Mouse (Mus musculus) midbrain, embryonic 11.5 days (tissue): Measurements from ENCODE around the gene Capn8. TPM values are rescaled to one million over a fixed set of nuclear protein-coding genes. Genes with fewer than 3 reads are reported as not detected.

ENCODE experiments used
- ATAC-seq: fragments of 200-750 bp; cut with Nextera tagmentation; 2 replicates; pipeline ENCODE4 v1.8.0; 2017; ENCODE audit warnings: moderate TSS enrichment, moderate library complexity; ENCODE audit not compliant: low FRiP score
- DNase-seq: peaks from one replicate; pipeline ENCODE4 v3.0.0; 2015; ENCODE audit warnings: low spot score; ENCODE audit errors: missing footprints
- H3K27ac ChIP-seq: fragments of 300-500 bp; sonication (generic); 2 replicates; pipeline ENCODE4 v1.5.1; 2014; ENCODE audit warnings: low read depth, low read length
- H3K27me3 ChIP-seq: fragments of 300-500 bp; sonication (generic); 2 replicates; pipeline ENCODE4 v1.6.1; 2014; ENCODE audit warnings: mild to moderate bottlenecking, low read length, moderate library complexity, mixed read lengths; ENCODE audit not compliant: control insufficient read depth, insufficient read depth
- H3K36me3 ChIP-seq: fragments of 300-500 bp; sonication (generic); 2 replicates; pipeline ENCODE4 v1.6.1; 2014; ENCODE audit warnings: mild to moderate bottlenecking, low read length, moderate library complexity, mixed read lengths; ENCODE audit not compliant: control insufficient read depth, insufficient read depth
- H3K4me1 ChIP-seq: fragments of 300-500 bp; sonication (generic); 2 replicates; pipeline ENCODE4 v1.6.1; 2014; ENCODE audit warnings: low read length; ENCODE audit not compliant: control insufficient read depth, insufficient read depth
- H3K4me2 ChIP-seq: fragments of 300-500 bp; sonication (generic); 2 replicates; pipeline ENCODE4 v1.6.1; 2014; ENCODE audit warnings: mild to moderate bottlenecking, moderate library complexity
- H3K4me3 ChIP-seq: fragments of 300-500 bp; sonication (generic); 2 replicates; pipeline ENCODE4 v1.5.1; 2014; ENCODE audit warnings: low read depth, low read length
- H3K9ac ChIP-seq: fragments of 300-500 bp; sonication (generic); 2 replicates; pipeline ENCODE4 v1.6.1; 2014; ENCODE audit warnings: low read length
- H3K9me3 ChIP-seq: fragments of 300-500 bp; sonication (generic); 2 replicates; pipeline ENCODE4 v1.6.1; 2016; ENCODE audit warnings: low read length; ENCODE audit not compliant: control insufficient read depth
- WGBS: fragments of 180-500 bp; shearing (Covaris S2); extraction: QIAGEN DNeasy Blood & Tissue Kit; methylation state at CpG from one replicate; pipeline ENCODE4 v1.1.7; 2014; 5-methylcytosine and 5-hydroxymethylcytosine counted together
- polyA plus RNA-seq: library from polyadenylated mRNA; unstranded; fragments of >200 nt; fragmentation: Nextera tagmentation; extraction: Ambion mirVana; gene quantifications from 2 replicates; pipeline ENCODE4 v1.2.1, GENCODE M21; 2014

Capn8 gene
- polyA plus RNA-seq, 1 experiment from 2014 or later, result not detected

DNA sequence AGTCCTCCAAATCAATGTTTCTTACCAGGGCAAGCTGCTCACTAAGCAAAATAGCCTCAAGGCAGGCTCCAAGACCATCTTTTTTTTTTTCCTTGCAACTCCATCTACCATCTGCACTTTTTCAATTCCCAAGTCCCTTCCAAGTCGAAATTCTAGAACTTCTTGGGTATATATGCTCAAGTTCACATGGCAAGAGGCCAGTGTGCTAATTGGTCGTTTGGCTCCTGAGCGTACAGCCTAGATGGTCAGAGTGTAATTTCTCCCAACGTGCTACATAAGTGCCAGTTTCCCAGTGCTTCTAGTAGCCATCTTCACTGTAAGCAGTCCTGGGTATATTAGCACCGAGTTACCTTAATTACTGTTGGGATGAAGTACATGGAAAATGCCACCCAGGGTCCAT lies 41.8 kb upstream of the Capn8 start:
- Histone ChIP-seq H3K27me3 (peaks cover 11% of the 10 kb centered on the region; the same call in 1 of the 2 replicates), H3K4me3 (no peak overlapping the region), H3K9me3 (no peaks in the 10 kb centered on the region), H3K4me1 (peaks cover 6% of the 10 kb centered on the region), H3K36me3 (no peaks in the 10 kb centered on the region), H3K4me2 (no peak overlapping the region), H3K9ac (no peak overlapping the region), H3K27ac (no peak overlapping the region)
- ATAC-seq (no peak), DNase-seq (no peak)
- 77% methylated on average over 5 of the region's 5 CpGs for WGBS

DNA sequence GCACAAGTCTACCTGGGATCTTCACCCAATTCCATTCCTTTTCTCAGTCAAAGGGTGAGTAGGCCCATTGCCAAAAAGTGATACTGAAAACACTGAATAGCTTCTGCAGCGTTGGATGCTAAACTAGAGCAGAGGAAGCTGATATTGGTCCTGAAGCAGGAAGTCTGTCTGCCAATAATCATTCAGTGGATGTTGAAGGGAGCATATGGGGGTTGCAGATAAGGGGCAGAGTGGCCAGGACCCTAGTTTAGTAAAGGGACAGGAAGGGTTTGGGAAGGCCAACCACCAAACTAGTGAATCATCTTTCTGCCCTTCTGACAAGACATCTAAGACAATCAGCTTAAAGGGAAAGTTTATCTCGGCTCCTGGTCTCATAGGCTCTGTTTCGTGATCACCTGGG lies 41.1 kb upstream of the Capn8 start:
- no peak for ATAC-seq
- H3K9ac ChIP-seq, result no peak overlapping the region
- H3K27me3 ChIP-seq, result peaks cover 7% of the 10 kb centered on the region; the same call in 1 of the 2 replicates
- DNase-seq, result no peak
- no peaks in the 10 kb centered on the region for H3K36me3 ChIP-seq
- H3K4me3 ChIP-seq, result no peak overlapping the region
- 81% methylated on average over 3 of the region's 3 CpGs for WGBS
- H3K27ac ChIP-seq, result no peak overlapping the region
- H3K9me3 ChIP-seq, result no peaks in the 10 kb centered on the region
- peaks cover 13% of the 10 kb centered on the region; the same call in 1 of the 2 replicates for H3K4me1 ChIP-seq
- H3K4me2 ChIP-seq, result no peak overlapping the region

DNA sequence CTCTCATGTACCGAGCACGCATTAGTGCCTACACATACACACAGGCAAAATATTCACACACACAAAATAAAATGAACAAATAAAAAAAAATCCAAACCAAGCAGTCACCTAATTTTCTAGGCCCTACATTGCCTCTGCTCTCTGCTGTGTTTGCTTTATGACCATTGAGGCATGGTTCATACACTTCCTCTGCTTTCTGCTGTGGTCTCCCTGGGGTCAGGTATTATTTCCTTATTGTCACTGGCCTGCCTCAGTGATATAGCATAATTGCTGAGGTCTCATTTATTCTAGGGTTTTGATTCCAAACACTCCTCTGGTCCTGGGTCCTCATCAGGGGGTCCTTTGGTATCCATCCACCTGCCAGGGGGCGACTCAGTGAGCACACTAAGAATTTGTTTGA lies 39.2 kb upstream of the Capn8 start:
- Histone ChIP-seq H3K27ac (no peak overlapping the region), H3K4me3 (no peak overlapping the region), H3K27me3 (peaks cover 3% of the 10 kb centered on the region; the same call in 1 of the 2 replicates), H3K9ac (no peak overlapping the region), H3K36me3 (no peaks in the 10 kb centered on the region), H3K4me2 (no peak overlapping the region), H3K4me1 (peaks cover 10% of the 10 kb centered on the region; the same call in 1 of the 2 replicates), H3K9me3 (no peaks in the 10 kb centered on the region)
- DNase-seq, result no peak
- no peak for ATAC-seq
- 89% methylated on average over 3 of the region's 3 CpGs for WGBS

GRCm38 (mm10) chr1:182527261-182527766 lies 37.5 kb upstream of the Capn8 start:
- H3K4me2 ChIP-seq, result no peak overlapping the region
- 38% methylated on average over 13 of the region's 13 CpGs for WGBS

GRCm38 (mm10) chr1:182527921-182528858 lies 36.6 kb upstream of the Capn8 start:
- Histone ChIP-seq H3K36me3 (no peaks in the 10 kb centered on the region), H3K9me3 (peaks cover 2% of the 10 kb centered on the region; the same call in 1 of the 2 replicates), H3K4me1 (peaks cover 10% of the 10 kb centered on the region; the same call in 1 of the 2 replicates), H3K27me3 (peaks cover 3% of the 10 kb centered on the region; the same call in 1 of the 2 replicates), H3K4me3 (no peak overlapping the region), H3K4me2 (peak overlapping the region; percentile 28; the same call in 1 of the 2 replicates), H3K9ac (no peak overlapping the region), H3K27ac (no peak overlapping the region)
- 5% methylated on average over 19 of the region's 19 CpGs for WGBS
- DNase-seq, result peak; percentile 90
- peak; percentile 38; the same call in 1 of the 2 replicates for ATAC-seq

More at GRCm38 (mm10) chr1:182527261-182527766, 37.5 kb upstream of the Capn8 start:
- Histone ChIP-seq H3K4me3 (no peak overlapping the region), H3K9ac (no peak overlapping the region), H3K9me3 (no peaks in the 10 kb centered on the region), H3K36me3 (no peaks in the 10 kb centered on the region), H3K27me3 (peaks cover 3% of the 10 kb centered on the region; the same call in 1 of the 2 replicates), H3K27ac (no peak overlapping the region), H3K4me1 (peaks cover 10% of the 10 kb centered on the region; the same call in 1 of the 2 replicates)
- ATAC-seq, result no peak
- DNase-seq, result no peak

GRCm38 (mm10) chr1:182533583-182533982 lies 31.2 kb upstream of the Capn8 start:
- no peak overlapping the region for H3K27ac ChIP-seq
- WGBS, result 96% methylated on average over 3 of the region's 3 CpGs
- H3K9ac ChIP-seq, result no peak overlapping the region
- H3K4me2 ChIP-seq, result no peak overlapping the region
- ATAC-seq (no peak), DNase-seq (no peak)
- peaks cover under 1% of the 10 kb centered on the region; the same call in 1 of the 2 replicates for H3K4me1 ChIP-seq
- no peaks in the 10 kb centered on the region for H3K36me3 ChIP-seq
- H3K9me3 ChIP-seq, result peaks cover 2% of the 10 kb centered on the region; the same call in 1 of the 2 replicates
- H3K27me3 ChIP-seq, result no peaks in the 10 kb centered on the region; the same call in 1 of the 2 replicates
- H3K4me3 ChIP-seq, result no peak overlapping the region

DNA sequence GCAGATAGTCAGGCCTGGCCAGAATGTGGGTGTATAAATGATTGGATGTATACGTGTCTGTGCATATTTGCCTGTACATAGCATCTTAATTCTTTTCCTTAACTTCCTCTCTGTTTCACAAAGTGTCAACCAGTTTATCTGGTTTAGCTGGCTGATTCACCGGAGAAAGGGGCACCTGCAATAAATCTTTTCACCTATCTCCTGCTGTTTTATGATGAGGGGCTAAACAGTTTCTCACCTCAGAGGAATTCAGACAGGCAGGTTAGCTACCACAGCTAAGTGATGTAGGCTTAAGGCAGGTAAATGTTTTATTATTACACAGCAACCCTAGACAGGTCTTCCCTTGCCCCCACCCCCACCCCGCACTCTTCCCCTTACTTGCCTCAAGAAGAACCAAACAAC lies 29.7 kb upstream of the Capn8 start:
- Histone ChIP-seq H3K4me2 (no peak overlapping the region), H3K27ac (no peak overlapping the region), H3K36me3 (no peaks in the 10 kb centered on the region), H3K4me3 (no peak overlapping the region), H3K9me3 (peaks cover 2% of the 10 kb centered on the region; the same call in 1 of the 2 replicates), H3K4me1 (peaks cover 4% of the 10 kb centered on the region; the same call in 1 of the 2 replicates), H3K9ac (no peak overlapping the region), H3K27me3 (no peaks in the 10 kb centered on the region)
- DNase-seq (no peak), ATAC-seq (no peak)
- 86% methylated on average over 3 of the region's 3 CpGs for WGBS

DNA sequence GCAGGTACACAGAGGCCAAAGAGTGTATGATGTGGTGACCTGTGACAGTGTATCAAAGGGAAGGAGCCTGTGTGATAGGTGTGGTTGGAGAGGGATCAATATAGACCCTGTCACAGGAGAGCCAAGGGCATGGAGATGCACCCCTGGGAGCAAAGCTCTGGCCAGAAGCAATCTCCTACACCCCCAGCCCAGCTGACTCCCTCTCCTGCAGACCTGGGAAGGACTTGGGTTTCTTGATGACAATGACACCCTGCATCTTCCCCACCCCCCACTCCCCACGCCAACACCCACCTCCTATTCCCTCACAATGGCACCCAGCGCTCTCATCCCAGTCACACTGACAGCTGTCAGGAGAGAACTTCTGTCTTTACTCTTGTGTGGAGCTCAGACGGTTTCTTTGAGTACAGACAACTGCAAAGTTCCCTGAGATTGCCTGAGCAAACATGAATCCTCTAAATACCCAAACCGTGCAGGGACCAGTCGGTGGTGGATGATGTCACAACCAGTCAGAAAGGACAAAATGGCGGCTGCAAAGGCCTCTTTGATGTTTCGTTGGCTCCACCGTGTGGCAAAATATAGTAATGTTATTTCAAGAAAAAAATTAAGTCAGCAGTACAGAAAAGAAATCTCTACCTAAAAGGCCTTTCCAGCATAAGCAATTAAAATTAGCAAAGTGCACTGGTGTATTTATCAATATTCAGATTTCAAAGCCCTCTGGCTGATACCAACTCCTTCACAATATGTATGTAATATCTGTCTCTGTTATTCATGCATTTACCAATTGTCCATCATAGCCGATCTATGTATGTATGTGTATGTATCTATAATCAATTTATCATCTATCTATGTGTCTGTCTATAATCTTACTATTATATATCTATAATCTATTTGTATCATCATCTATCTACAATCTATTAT lies 25.5 kb upstream of the Capn8 start:
- H3K27ac ChIP-seq, result no peak overlapping the region
- whole genome bisulfite sequencing, result 15% methylated on average over 9 of the region's 9 CpGs

More for the DNA sequence above, 25.5 kb upstream of the Capn8 start:
- peak; percentile 91 for ATAC-seq
- Histone ChIP-seq H3K9ac (peak overlapping the region; percentile 73), H3K4me1 (peaks cover 4% of the 10 kb centered on the region; the same call in 1 of the 2 replicates), H3K36me3 (no peaks in the 10 kb centered on the region), H3K27me3 (no peaks in the 10 kb centered on the region), H3K4me2 (peak overlapping the region; percentile 56), H3K9me3 (no peaks in the 10 kb centered on the region), H3K4me3 (peak overlapping the region; percentile 33)
- peak; percentile 95 for DNase-seq
